Mouse (Mus musculus) adrenal gland, adult 8-10 months (tissue): ENCODE measurements around the gene Senp1. TPM values are rescaled to one million over a fixed set of nuclear protein-coding genes. Genes with fewer than 3 reads are reported as not detected.

Experiments used
- DNase-seq: peaks from one replicate; pipeline ENCODE4 v3.0.0; 2022
- total RNA-seq, 4 experiments: library from RNA; stranded (reverse); gene quantifications; 2 replicates each; pipeline ENCODE4 v1.2.4; 2022

The Senp1 gene
- 10 to 100 TPM; 17.8 to 24.9 (median 20.1) TPM for total RNA-seq

DNA sequence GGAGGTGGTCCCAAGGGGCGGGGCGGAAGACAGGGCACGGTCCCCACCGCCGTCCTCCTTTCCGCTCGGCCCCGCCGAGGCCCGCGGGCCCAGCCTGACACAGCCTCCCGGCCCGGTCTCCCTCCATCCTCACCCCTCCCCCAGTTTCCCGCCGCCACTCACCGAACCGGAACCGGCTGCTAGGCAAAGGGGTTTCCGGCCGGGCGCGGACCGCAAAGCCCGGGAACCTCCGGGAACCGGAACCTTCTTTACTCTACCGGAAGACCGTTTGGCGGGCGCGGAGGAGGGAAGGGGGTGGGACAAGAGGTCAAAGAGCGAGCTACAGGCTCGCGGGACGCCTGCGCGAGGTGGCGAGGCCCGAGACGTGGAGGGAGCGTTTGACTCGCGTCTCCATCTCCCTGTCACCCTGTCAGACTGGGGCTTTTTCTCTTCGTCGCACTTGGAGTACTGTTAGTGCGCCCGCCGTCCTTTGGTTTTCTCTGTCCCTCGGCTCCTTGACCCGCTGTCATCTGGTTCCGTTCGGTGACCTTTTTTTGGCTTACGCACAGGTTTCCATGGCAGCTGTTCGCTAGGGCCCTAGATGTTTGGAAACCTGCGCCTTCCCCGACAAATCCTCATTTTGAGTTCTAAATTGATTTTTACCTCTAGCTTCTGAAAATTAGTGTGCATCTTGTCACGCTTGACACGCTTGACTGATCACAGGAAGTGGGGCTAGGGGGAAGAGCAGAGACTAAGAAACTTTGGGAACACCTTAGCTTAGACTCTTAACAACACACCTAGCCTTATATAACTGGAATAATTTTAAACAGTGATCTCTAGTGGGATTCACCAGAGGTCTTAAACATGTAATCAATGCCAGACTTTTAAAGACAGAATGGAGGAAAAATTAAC is at the start of gene Senp1:
TSS of gene Senp1 (minus strand) at position 624 of the 891 bp plus-strand sequence.
- peak; percentile 88 for DNase-seq

DNA sequence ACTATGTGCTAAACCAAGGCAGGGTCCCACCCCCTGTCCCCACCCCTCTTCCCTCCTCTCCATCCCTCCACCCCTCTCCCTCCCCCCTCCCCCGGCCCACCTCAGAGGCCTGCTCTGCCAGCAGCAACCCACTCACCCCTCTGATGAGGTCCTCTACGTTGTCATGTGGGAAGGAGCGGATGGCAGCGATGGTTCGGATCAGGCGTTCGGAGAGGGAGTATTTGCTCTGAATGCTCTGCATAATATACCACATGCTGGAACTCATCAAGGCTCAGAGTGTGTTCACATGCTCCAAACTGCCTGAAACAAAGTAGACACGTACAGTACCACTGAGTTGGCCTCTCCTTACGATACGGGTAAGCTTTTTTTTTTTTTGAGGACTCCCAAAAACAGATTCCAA is 49.0 kb upstream of the Senp1 start:
- DNase-seq = no peak

- DNase-seq = no peak
Observed at GRCm38 (mm10) chr15:98140809-98141208, 47.3 kb upstream of the Senp1 start.

GRCm38 (mm10) chr15:98139763-98140162 is 46.2 kb upstream of the Senp1 start:
- DNase-seq = no peak

DNA sequence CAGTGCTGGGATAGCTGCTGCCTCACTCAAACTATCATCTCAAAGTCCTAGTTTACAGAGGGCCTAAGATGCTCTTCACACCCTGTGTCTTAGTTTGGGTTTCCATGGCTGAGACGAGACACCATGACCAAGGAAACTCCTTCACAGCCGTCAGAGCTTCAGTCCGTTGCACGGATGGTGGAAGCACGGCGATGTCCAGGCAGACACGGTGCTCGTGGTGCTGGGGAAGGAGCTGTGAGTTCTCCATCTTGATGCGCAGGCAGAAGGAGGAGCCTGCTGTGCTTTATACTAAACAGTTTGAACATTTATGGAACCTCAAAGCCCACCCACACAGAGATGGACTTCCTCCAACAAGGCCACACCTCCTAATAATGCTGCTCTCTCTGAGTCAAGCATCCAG is 43.3 kb upstream of the Senp1 start:
- DNase-seq = no peak

- no peak for DNase-seq
Observed at GRCm38 (mm10) chr15:98135671-98136070, 42.1 kb upstream of the Senp1 start.

DNA sequence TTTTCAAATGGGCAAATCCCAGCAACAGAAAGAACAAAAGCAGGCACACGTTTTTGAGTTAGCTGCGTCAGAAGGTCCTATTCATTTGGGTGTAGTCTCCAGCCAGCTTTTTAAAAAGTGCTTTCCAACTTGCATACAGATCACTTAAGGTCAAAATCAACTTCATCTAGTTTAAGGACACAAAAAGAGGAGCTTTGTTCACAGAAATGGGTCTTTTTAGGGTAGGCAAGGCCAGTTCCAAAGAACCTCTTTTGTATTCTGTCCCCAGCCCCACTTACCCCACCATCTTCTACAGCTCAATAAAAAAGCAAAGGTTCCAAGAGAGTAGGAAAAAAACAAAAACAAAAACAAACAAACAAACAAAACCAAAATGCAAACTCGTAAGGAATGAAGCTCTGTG is 41.1 kb upstream of the Senp1 start:
- no peak for DNase-seq

DNA sequence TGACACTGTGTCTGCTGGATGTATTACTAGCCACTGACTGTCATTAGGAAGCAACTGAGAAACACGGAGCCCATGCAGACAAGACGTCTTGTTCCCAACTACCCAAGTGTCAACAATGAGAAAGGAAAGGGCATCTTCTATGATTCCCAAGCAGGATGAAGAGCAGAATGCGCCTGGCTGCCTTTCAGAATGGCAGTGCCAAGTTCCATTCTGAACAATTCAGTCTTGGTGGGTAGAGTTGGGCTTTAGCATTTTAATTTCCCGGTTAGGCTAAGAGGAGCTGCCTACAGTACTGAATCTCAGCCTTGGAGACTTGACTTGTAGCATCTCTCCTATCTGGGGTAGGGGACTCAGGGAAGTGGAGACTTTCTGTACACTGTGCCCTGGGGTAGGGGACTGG is 40.5 kb upstream of the Senp1 start:
- no peak for DNase-seq

DNA sequence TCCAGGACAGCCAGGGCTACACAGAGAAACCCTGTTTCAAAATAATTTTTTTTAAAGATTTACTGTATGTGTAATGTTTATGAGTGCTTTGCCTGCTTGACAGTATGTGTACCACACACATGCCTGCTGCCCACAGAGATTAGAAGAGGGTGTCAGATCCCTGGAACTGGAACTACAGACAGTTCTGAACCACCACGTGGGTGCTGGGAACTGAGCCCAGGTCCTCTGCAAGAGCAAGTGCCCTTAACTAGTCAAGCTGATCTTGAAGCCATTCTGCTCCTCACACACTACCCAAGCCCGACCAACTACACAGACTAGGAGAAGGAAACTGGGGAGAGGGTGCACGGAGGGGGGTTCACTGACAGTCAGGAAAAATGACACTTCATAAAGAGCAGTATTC is 39.9 kb upstream of the Senp1 start:
- DNase-seq = no peak

DNA sequence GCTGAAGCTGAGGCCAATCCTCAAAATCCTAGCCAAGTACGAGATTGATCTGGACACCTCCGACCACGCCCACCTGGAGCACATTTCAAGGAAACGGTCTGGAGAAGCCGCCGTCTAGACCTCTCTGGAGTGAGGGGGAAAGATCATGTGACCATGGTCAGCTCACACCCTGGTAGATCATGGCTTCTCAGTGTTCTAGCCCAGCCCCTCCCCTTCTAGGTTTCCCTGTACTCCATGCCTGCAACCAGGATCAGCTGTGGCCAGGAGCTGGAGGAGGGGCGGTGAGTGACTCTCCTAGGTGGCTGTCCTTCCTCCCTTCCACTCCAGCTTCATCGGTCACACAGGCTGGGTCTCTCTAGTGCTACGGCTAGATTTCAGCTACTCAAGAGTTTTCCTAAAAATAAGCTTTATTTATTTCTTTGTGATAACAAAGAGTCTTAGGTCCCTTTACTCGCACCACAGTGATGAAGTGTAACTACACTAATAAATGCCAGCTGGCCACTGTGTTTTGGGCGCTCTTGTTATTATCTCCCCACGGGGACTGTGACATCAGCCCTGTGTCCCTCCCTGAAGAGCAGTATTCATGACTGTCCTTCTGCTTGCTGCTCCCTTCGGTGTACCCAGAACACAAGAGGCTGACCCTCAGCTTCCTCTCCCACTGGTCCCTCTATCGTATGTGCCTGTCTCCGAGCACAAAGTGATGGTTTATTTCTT is 38.6 kb upstream of the Senp1 start:
- DNase-seq = no peak

- no peak for DNase-seq
Observed at GRCm38 (mm10) chr15:98131451-98131850, 37.9 kb upstream of the Senp1 start.

DNA sequence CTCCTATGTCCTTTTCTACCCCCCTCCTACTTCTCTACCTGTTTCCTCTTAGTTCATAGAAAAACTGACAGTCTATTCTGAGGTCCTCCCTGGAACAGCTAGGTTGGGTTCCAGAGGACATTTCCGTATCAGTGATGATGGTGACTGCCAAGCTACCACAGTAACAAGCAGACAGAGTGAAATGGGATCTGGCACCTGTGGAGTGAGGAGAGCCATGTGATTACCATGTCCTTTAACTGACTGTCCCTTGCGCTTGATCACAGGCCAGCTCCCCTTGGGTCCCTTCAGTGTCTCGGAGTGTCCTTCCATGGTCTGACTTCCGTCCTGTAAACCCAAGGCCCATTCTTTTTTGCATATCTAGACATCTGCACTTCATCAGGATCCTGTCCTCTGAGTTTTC is 37.5 kb upstream of the Senp1 start:
- DNase-seq = no peak

DNA sequence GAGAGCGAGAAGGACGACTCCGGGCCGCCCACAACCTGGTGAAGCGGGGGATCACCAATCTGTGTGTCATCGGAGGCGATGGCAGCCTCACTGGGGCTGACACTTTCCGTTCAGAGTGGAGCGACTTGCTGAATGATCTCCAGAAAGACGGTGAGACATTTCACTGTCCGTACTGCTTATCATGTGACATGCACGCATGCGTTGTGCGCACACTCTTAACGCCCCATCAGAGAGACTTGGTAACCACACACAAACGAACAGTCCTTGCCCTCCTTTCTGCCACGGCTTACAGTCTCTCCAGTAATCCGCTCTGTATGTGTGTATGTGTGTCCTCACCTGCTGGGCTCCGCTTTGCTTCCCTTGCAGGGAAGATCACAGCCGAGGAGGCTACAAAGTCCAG is 27.3 kb upstream of the Senp1 start:
- DNase-seq = no peak

GRCm38 (mm10) chr15:98119363-98119762 is 25.8 kb upstream of the Senp1 start:
- no peak for DNase-seq

GRCm38 (mm10) chr15:98116287-98116686 is 22.7 kb upstream of the Senp1 start:
- DNase-seq = no peak

DNA sequence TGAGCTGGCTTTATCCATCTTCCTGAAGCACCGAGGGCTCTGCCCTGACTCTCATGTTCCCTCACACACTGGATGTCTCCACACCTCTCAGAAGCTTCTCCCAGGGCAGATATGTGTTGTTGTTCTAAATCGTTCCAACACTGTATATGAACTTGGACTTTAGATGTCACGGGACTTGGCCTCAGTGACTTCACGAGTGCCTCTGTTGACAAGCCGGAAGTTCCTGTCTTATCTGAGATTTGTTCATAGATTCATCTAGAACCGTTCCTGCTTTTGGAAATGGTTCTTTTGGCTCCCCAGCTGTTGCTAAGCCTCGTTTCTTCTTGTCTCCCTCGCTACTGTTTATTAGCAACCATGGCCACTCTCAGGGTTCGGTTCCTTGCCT is 22.2 kb upstream of the Senp1 start:
- no peak for DNase-seq

GRCm38 (mm10) chr15:98114852-98115778 is 21.6 kb upstream of the Senp1 start:
- DNase-seq = no peak

GRCm38 (mm10) chr15:98114098-98114851 is 20.7 kb upstream of the Senp1 start:
- no peak for DNase-seq

- DNase-seq = no peak
Observed at GRCm38 (mm10) chr15:98111791-98112190, 18.2 kb upstream of the Senp1 start.

DNA sequence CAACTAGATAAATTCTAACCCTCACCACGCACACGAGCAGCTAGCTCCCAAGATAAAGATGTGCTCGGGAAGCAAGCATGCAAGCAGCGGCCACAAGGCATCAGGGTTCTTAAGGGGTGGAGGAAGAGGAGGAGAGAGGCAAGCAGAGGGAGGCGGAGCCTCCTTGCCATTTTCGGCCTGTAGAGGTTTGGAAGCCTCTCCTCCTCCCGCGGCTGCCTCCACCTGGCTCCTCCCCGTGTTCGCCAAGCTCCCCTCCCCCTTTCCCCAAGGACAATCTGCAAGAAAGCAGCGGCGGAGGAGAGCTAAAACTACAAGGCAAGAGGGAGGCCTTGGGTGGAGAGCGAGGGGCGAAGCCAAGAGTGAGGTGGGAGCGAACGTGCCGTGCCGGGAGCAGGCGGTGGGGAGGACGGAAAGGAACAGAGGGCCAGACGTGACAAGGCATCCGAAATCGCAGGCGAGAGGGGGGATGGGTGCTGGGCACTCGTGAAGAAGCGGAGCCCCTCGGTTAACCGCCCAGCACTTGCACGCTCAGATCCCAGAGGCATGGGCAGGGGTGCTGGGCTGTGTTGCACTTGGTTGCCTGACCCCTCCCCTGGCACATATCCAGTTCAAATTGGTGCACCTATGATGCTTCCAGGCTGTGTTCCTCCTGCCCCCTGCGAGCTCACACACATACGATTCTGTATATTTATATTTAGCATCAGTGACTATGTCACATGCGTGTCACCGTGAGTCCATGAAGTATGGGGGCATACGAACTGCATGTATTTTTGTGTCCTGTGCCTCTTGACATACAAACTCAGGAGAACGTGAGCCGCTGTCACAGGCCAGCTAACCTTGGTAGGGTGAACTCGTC is 15.0 kb upstream of the Senp1 start:
- peak; percentile 87 for DNase-seq

DNA sequence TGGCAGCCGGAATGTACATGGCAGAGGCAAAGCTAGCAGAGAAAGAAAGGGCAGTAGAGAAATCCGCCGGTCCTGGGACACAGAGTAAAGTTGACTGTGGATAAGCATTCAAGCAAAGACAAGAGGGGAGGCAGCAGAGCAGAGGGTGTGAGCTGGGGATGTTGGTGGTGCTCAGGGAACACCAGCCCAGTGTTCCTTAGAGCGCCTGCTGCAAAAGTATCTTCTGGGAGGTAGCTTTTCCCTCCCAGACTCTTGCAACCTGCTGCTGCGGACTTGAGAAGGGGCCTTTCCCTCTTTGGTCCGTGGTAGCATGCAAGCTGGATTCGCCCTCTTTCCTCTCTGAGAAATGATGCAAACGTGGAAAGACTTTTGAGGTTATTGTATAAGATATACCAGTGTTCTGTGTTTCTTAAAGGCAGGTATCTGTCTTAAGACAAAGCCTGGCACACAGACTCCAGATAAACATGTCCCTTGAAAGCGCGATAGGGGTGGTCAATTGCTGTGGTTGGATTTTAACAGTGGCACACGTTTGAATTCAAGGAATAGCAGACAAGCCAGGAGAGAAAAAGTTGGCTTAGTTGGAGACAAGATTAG is 14.3 kb upstream of the Senp1 start:
- DNase-seq = no peak
